Mouse (Mus musculus) CH12.LX (cell line): ENCODE measurements around the gene H2-Q10.

ENCODE experiments used
- CTCF ChIP-seq, 2 experiments: IDR thresholded peaks in 1 of 2; conservative IDR thresholded peaks in 1 of 2; 2 replicates each; pipeline ENCODE4 v1.5.1; 2011 to 2012; ENCODE audit warnings: low read depth in 2 of 2, low read length in 2 of 2, improper control_type of control experiment in 1 of 2, inconsistent platforms in 1 of 2, mild to moderate bottlenecking in 1 of 2, moderate library complexity in 1 of 2
- E2F4 ChIP-seq: IDR thresholded peaks from 2 replicates; pipeline ENCODE4 v1.6.1; 2011; ENCODE audit warnings: low read depth, low read length, improper control_type of control experiment; ENCODE audit not compliant: insufficient replicate concordance
- MXI1 ChIP-seq: IDR thresholded peaks from 2 replicates; pipeline ENCODE4 v1.6.1; 2011; ENCODE audit warnings: mild to moderate bottlenecking, low read depth, low read length, improper control_type of control experiment
- POLR2A ChIP-seq: IDR thresholded peaks from 2 replicates; pipeline ENCODE4 v1.6.1; 2011; ENCODE audit warnings: low read depth, mild to moderate bottlenecking, improper control_type of control experiment, low read length
- UBTF ChIP-seq: IDR thresholded peaks from 2 replicates; pipeline ENCODE4 v1.6.1; 2012; ENCODE audit warnings: low read depth, mild to moderate bottlenecking, inconsistent platforms, low read length, improper control_type of control experiment, moderate library complexity
- ZKSCAN1 ChIP-seq: IDR thresholded peaks from 2 replicates; pipeline ENCODE4 v1.6.1; 2012; ENCODE audit warnings: low read depth, inconsistent platforms, low read length, improper control_type of control experiment, borderline replicate concordance

- TF ChIP-seq MXI1: no peak
- no peak for TF ChIP-seq CTCF (conservative IDR thresholded peaks at IDR 0.05 in 1 of 2, IDR thresholded peaks at IDR 0.05 in 1 of 2; ENCODE audit: low read depth in 2 of 2, low read length in 2 of 2)
- no peak for TF ChIP-seq ZKSCAN1
- TF ChIP-seq POLR2A: no peak
- no peak for TF ChIP-seq E2F4
- no peak for TF ChIP-seq UBTF
Measured at GRCm38 (mm10) chr17:35503849-35504248, 34.0 kb downstream of the H2-Q10 start.
